In the genomic region with DNA sequence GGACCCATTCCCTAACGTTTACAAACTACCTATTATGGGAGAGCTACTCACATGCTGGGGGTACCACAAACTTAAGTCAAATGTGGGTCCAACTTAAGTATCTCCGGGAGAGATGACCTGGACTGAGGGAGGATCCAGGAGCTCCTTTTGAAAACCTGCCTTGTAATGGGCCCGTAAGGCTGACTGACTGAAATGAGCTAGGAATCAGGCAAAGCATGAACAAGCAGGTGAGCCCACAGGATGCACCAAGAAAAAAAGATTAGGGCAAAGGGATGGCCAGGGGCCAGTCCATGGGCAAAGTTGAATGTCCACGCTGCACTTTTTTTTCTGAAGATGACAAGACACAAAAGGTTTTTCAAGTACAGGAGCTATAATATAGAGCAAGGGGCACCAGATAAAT, we compare ENCODE assay signal across 8 mouse cellular contexts. TPM values are rescaled to one million over a fixed set of nuclear protein-coding genes. Genes with fewer than 3 reads are reported as not detected.
A peak's percentile ranks its signal among the peaks of the same experiment; 100 is the strongest.
DNase-seq lines count a peak whose midpoint lies in the region; ATAC-seq and TF ChIP-seq lines count a peak whose summit lies in the region.

No protein-coding gene starts in this region.

- 6% methylated on average over 4 of the region's 4 CpGs for WGBS in lung, embryonic 16.5 days
- WGBS in embryonic facial prominence, embryonic 15.5 days, result 5% methylated on average over 4 of the region's 4 CpGs
- WGBS in hindbrain, embryonic 16.5 days, result 6% methylated on average over 4 of the region's 4 CpGs
- WGBS in liver, embryonic 14.5 days (ENCODE audit: insufficient replicate concordance), result 3% methylated on average over 4 of the region's 4 CpGs

- peak overlapping the region; percentile 90 for H3K4me3 ChIP-seq in lung, embryonic 16.5 days (ENCODE audit: low read length)
- peak overlapping the region; percentile 96 for H3K4me3 ChIP-seq in embryonic facial prominence, embryonic 15.5 days (replicated peaks)
- H3K4me3 ChIP-seq in hindbrain, embryonic 16.5 days (ENCODE audit: low read length), result peak overlapping the region; percentile 89
- peak overlapping the region; percentile 84 to 87 for H3K4me3 ChIP-seq in liver, embryonic 14.5 days (ENCODE audit: insufficient read depth in 1 of 2, low read depth in 2 of 2, low read length in 2 of 2)

- peaks cover 10% of the 10 kb centered on the region for H3K36me3 ChIP-seq in lung, embryonic 16.5 days (ENCODE audit: control insufficient read depth, insufficient read depth, low read length)
- peaks cover 13% of the 10 kb centered on the region for H3K36me3 ChIP-seq in embryonic facial prominence, embryonic 15.5 days
- peaks cover 6% of the 10 kb centered on the region for H3K36me3 ChIP-seq in hindbrain, embryonic 16.5 days (ENCODE audit: control insufficient read depth, insufficient read depth, low read length)
- H3K36me3 ChIP-seq in liver, embryonic 14.5 days (replicated peaks; ENCODE audit: control insufficient read depth, insufficient read depth, low read depth), result peaks cover 15% of the 10 kb centered on the region

- H3K27me3 ChIP-seq in lung, embryonic 16.5 days (ENCODE audit: control insufficient read depth, insufficient read depth, low read depth, low read length), result no peaks in the 10 kb centered on the region
- H3K27me3 ChIP-seq in embryonic facial prominence, embryonic 15.5 days, result no peaks in the 10 kb centered on the region
- H3K27me3 ChIP-seq in hindbrain, embryonic 16.5 days (replicated peaks; ENCODE audit: control insufficient read depth, insufficient read depth, low read length), result no peaks in the 10 kb centered on the region
- H3K27me3 ChIP-seq in liver, embryonic 14.5 days (ENCODE audit: control insufficient read depth, insufficient read depth, low read length), result no peaks in the 10 kb centered on the region

- no peak for TF ChIP-seq CTCF in liver, embryonic 14.5 days (IDR thresholded peaks at IDR 0.05; ENCODE audit: low read depth)

- peak overlapping the region; percentile 91 for H3K4me2 ChIP-seq in lung, embryonic 16.5 days (ENCODE audit: low read depth, low read length)
- peak overlapping the region; percentile 82 for H3K4me2 ChIP-seq in embryonic facial prominence, embryonic 15.5 days (replicated peaks)
- peak overlapping the region; percentile 66 for H3K4me2 ChIP-seq in hindbrain, embryonic 16.5 days (ENCODE audit: low read length)
- H3K4me2 ChIP-seq in liver, embryonic 14.5 days (ENCODE audit: low read depth), result peak overlapping the region; percentile 97

- peak overlapping the region; percentile 90 for H3K9ac ChIP-seq in lung, embryonic 16.5 days (ENCODE audit: low read length)
- peak overlapping the region; percentile 47; the same call in 1 of the 2 replicates for H3K9ac ChIP-seq in embryonic facial prominence, embryonic 15.5 days
- H3K9ac ChIP-seq in hindbrain, embryonic 16.5 days (ENCODE audit: low read depth, low read length), result peak overlapping the region; percentile 87
- peak overlapping the region; percentile 89 for H3K9ac ChIP-seq in liver, embryonic 14.5 days (replicated peaks)

- no peak for TF ChIP-seq EP300 in liver, embryonic 14.5 days (IDR thresholded peaks at IDR 0.05; ENCODE audit: low read depth)

- DNase-seq in lung, postnatal 10 days, result no peak
- DNase-seq in liver, embryonic 14.5 days (ENCODE audit: low read depth in 3 of 3, low spot score in 3 of 3), result no peak
- no peak for DNase-seq in frontal cortex, postnatal 25 days (ENCODE audit: low spot score in 2 of 2)
- DNase-seq in left cerebral cortex, adult 18-20 months (ENCODE audit: low spot score in 2 of 2), result no peak

- H3K4me1 ChIP-seq in lung, embryonic 16.5 days (replicated peaks; ENCODE audit: control insufficient read depth, insufficient read depth, low read length), result peaks cover 29% of the 10 kb centered on the region
- H3K4me1 ChIP-seq in embryonic facial prominence, embryonic 15.5 days, result peaks cover 31% of the 10 kb centered on the region
- H3K4me1 ChIP-seq in hindbrain, embryonic 16.5 days (ENCODE audit: control insufficient read depth, insufficient read depth, low read depth, low read length), result peaks cover 21% of the 10 kb centered on the region
- peaks cover 14 to 17% of the 10 kb centered on the region in 2 experiments for H3K4me1 ChIP-seq in liver, embryonic 14.5 days (replicated peaks; ENCODE audit: control insufficient read depth in 2 of 2, insufficient read depth in 2 of 2, low read length in 1 of 2)

- no peaks in the 10 kb centered on the region for H3K9me3 ChIP-seq in lung, embryonic 16.5 days (ENCODE audit: control insufficient read depth, low read length)
- no peaks in the 10 kb centered on the region for H3K9me3 ChIP-seq in embryonic facial prominence, embryonic 15.5 days (replicated peaks)
- no peaks in the 10 kb centered on the region for H3K9me3 ChIP-seq in hindbrain, embryonic 16.5 days (ENCODE audit: control insufficient read depth, low read length)
- H3K9me3 ChIP-seq in liver, embryonic 14.5 days (ENCODE audit: control insufficient read depth, low read length), result no peaks in the 10 kb centered on the region

- peak overlapping the region; percentile 98 for H3K27ac ChIP-seq in lung, embryonic 16.5 days (ENCODE audit: low read length)
- H3K27ac ChIP-seq in embryonic facial prominence, embryonic 15.5 days (replicated peaks), result peak overlapping the region; percentile 28; the same call in 1 of the 2 replicates
- peak overlapping the region; percentile 96 for H3K27ac ChIP-seq in hindbrain, embryonic 16.5 days (ENCODE audit: low read depth, low read length)
- H3K27ac ChIP-seq in liver, embryonic 14.5 days, result no peak overlapping the region

- ATAC-seq in lung, embryonic 16.5 days (ENCODE audit: low read depth), result no peak
- no peak for ATAC-seq in embryonic facial prominence, embryonic 15.5 days (ENCODE audit: insufficient number of reproducible peaks, low FRiP score, low TSS enrichment, low read depth)
- no peak for ATAC-seq in hindbrain, embryonic 16.5 days
- no peak for ATAC-seq in liver, embryonic 14.5 days (ENCODE audit: insufficient read depth)
- ATAC-seq in activated CD4-positive, CD25-positive, alpha-beta regulatory T cell, adult 4 months, result no peak

RNA-seq across cellular contexts. Expression of a gene that starts 1.1 kb away (rescaled TPM):
- 64.8 and 70.0 TPM in 2 replicates for polyA plus RNA-seq in lung, embryonic 16.5 days (2015; fragmentation: Nextera tagmentation; extraction: Ambion mirVana)
- polyA plus RNA-seq in embryonic facial prominence, embryonic 15.5 days (2015; fragmentation: Nextera tagmentation; extraction: Ambion mirVana), result 67.0 and 68.6 TPM in 2 replicates
- polyA plus RNA-seq in hindbrain, embryonic 16.5 days (2015; fragmentation: Nextera tagmentation; extraction: Ambion mirVana), result 76.4 and 77.1 TPM in 2 replicates
- polyA plus RNA-seq in liver, embryonic 14.5 days (2012; rRNA removed), result 13.4 and 18.9 TPM in 2 replicates
- polyA plus RNA-seq in liver, embryonic 14.5 days (2014; fragmentation: Nextera tagmentation; extraction: Ambion mirVana), result 32.9 and 36.0 TPM in 2 replicates
- total RNA-seq in left cerebral cortex, adult 18-20 months (2021), result 10 to 100 TPM; 39.8 to 43.2 TPM
- 10 to 100 TPM; 19.0 to 26.5 TPM for polyA plus RNA-seq in activated CD4-positive, CD25-positive, alpha-beta regulatory T cell, adult 4 months (2017; shearing (Covaris generic))

RNA-seq across cellular contexts. Expression of a gene that starts 19.5 kb away (rescaled TPM):
- not detected in 2 replicates for polyA plus RNA-seq in lung, embryonic 16.5 days (2015; fragmentation: Nextera tagmentation; extraction: Ambion mirVana)
- not detected in 2 replicates for polyA plus RNA-seq in embryonic facial prominence, embryonic 15.5 days (2015; fragmentation: Nextera tagmentation; extraction: Ambion mirVana)
- polyA plus RNA-seq in hindbrain, embryonic 16.5 days (2015; fragmentation: Nextera tagmentation; extraction: Ambion mirVana), result not detected in 2 replicates
- not detected in 2 replicates for polyA plus RNA-seq in liver, embryonic 14.5 days (2012; rRNA removed)
- not detected in 2 replicates for polyA plus RNA-seq in liver, embryonic 14.5 days (2014; fragmentation: Nextera tagmentation; extraction: Ambion mirVana)
- total RNA-seq in left cerebral cortex, adult 18-20 months (2021), result not detected
- not detected for polyA plus RNA-seq in activated CD4-positive, CD25-positive, alpha-beta regulatory T cell, adult 4 months (2017; shearing (Covaris generic))

RNA-seq across cellular contexts. Expression of a gene that starts 37.0 kb away (rescaled TPM):
- not detected in 2 replicates for polyA plus RNA-seq in lung, embryonic 16.5 days (2015; fragmentation: Nextera tagmentation; extraction: Ambion mirVana)
- polyA plus RNA-seq in embryonic facial prominence, embryonic 15.5 days (2015; fragmentation: Nextera tagmentation; extraction: Ambion mirVana), result 0.12 TPM in 1 of 2 replicates, not detected in the other
- polyA plus RNA-seq in hindbrain, embryonic 16.5 days (2015; fragmentation: Nextera tagmentation; extraction: Ambion mirVana), result not detected in 2 replicates
- polyA plus RNA-seq in liver, embryonic 14.5 days (2012; rRNA removed), result not detected in 2 replicates
- not detected in 2 replicates for polyA plus RNA-seq in liver, embryonic 14.5 days (2014; fragmentation: Nextera tagmentation; extraction: Ambion mirVana)
- under 1 TPM in 1 of 2 experiments, not detected in 1; 0.19 TPM for total RNA-seq in left cerebral cortex, adult 18-20 months (2021)
- not detected for polyA plus RNA-seq in activated CD4-positive, CD25-positive, alpha-beta regulatory T cell, adult 4 months (2017; shearing (Covaris generic))
